Mouse (Mus musculus) CH12.LX (cell line): ENCODE data around the gene 1810049J17Rik. TPM values are rescaled to one million over a fixed set of nuclear protein-coding genes. Genes with fewer than 3 reads are reported as not detected.
A peak's percentile ranks its signal among the peaks of the same experiment; 100 is the strongest.

ENCODE experiments used
- DNase-seq: peaks from one replicate; pipeline ENCODE4 v3.0.0-alpha.2; 2013; ENCODE audit errors: extremely low read depth
- H3K27ac ChIP-seq: 2 replicates; pipeline ENCODE4 v1.5.1; 2012; ENCODE audit warnings: low read depth, mild to moderate bottlenecking, control low read depth, moderate library complexity; ENCODE audit not compliant: insufficient read depth
- H3K27me3 ChIP-seq: replicated peaks from 2 replicates; pipeline ENCODE3; 2012; ENCODE audit warnings: inconsistent platforms
- H3K36me3 ChIP-seq, 2 experiments: replicated peaks in 1 of 2; 2 replicates each; pipeline versions ENCODE3 to v1.6.1; 2012; ENCODE audit warnings: inconsistent platforms in 1 of 2, low read length in 1 of 2, mild to moderate bottlenecking in 1 of 2, mixed read lengths in 1 of 2, moderate library complexity in 1 of 2; ENCODE audit not compliant: control insufficient read depth in 1 of 2, insufficient read depth in 1 of 2
- H3K4me1 ChIP-seq, 2 experiments: 2 replicates each; pipeline ENCODE4 v1.6.1; 2012; ENCODE audit warnings: inconsistent platforms in 1 of 2, moderate library complexity in 1 of 2; ENCODE audit not compliant: insufficient read depth in 2 of 2, control insufficient read depth in 1 of 2
- H3K4me2 ChIP-seq: 2 replicates; pipeline ENCODE4 v1.6.1; 2012; ENCODE audit warnings: low read depth, mild to moderate bottlenecking, control low read depth; ENCODE audit not compliant: poor library complexity, insufficient read depth, severe bottlenecking
- H3K4me3 ChIP-seq, 3 experiments: fragments of 150-350 bp in 1 of 3; sonication (generic) in 1 of 3; replicated peaks in 1 of 3; 2 replicates each; pipeline versions ENCODE3 to v1.5.1; 2011 to 2012; ENCODE audit warnings: low read depth in 2 of 3, low read length in 2 of 3, mild to moderate bottlenecking in 2 of 3, moderate library complexity in 2 of 3, control low read depth in 1 of 3, improper control_type of control experiment in 1 of 3, inconsistent platforms in 1 of 3, mixed read lengths in 1 of 3; ENCODE audit not compliant: poor library complexity in 1 of 3
- H3K79me2 ChIP-seq: replicated peaks from 2 replicates; pipeline ENCODE4 v1.6.1; 2012; ENCODE audit warnings: mild to moderate bottlenecking, moderate library complexity; ENCODE audit not compliant: control insufficient read depth, poor library complexity, insufficient read depth, severe bottlenecking; ENCODE audit errors: extremely low read depth
- H3K9ac ChIP-seq: 2 replicates; pipeline ENCODE4 v1.6.1; 2012; ENCODE audit warnings: low read depth, mild to moderate bottlenecking, control low read depth, moderate library complexity; ENCODE audit not compliant: insufficient read depth
- H3K9me3 ChIP-seq: replicated peaks from 2 replicates; pipeline ENCODE3; 2012; ENCODE audit warnings: low read length, inconsistent platforms, mixed read lengths
- BHLHE40 ChIP-seq: IDR thresholded peaks from 2 replicates; pipeline ENCODE4 v1.6.1; 2011; ENCODE audit warnings: mild to moderate bottlenecking, low read depth, low read length, improper control_type of control experiment
- ETS1 ChIP-seq: conservative IDR thresholded peaks from 2 replicates; pipeline ENCODE4 v1.6.1; 2012; ENCODE audit warnings: low read depth, mild to moderate bottlenecking, inconsistent platforms, low read length, improper control_type of control experiment, moderate library complexity
- MAFK ChIP-seq: IDR thresholded peaks from 2 replicates; pipeline ENCODE4 v1.6.1; 2011; ENCODE audit warnings: low read length, improper control_type of control experiment; ENCODE audit not compliant: insufficient replicate concordance
- MYC ChIP-seq: IDR thresholded peaks from 2 replicates; pipeline ENCODE4 v1.6.1; 2011; ENCODE audit warnings: low read depth, mild to moderate bottlenecking, improper control_type of control experiment, low read length
- PAX5 ChIP-seq: IDR thresholded peaks from 2 replicates; pipeline ENCODE4 v1.6.1; 2012; ENCODE audit warnings: low read length, inconsistent platforms, mixed read lengths
- POLR2A ChIP-seq: IDR thresholded peaks from 2 replicates; pipeline ENCODE4 v1.6.1; 2011; ENCODE audit warnings: low read depth, mild to moderate bottlenecking, improper control_type of control experiment, low read length
- SIN3A ChIP-seq: IDR thresholded peaks from 2 replicates; pipeline ENCODE4 v1.6.1; 2012; ENCODE audit warnings: low read length, improper control_type of control experiment, inconsistent platforms
- SMC3 ChIP-seq: IDR thresholded peaks from 2 replicates; pipeline ENCODE4 v1.6.1; 2011; ENCODE audit warnings: low read depth, low read length, improper control_type of control experiment
- ZC3H11A ChIP-seq: IDR thresholded peaks from 2 replicates; pipeline ENCODE4 v1.6.1; 2012; ENCODE audit warnings: low read depth, mild to moderate bottlenecking, inconsistent platforms, low read length, improper control_type of control experiment
- ZKSCAN1 ChIP-seq: IDR thresholded peaks from 2 replicates; pipeline ENCODE4 v1.6.1; 2012; ENCODE audit warnings: low read depth, inconsistent platforms, low read length, improper control_type of control experiment, borderline replicate concordance
- ZMIZ1 ChIP-seq: IDR thresholded peaks from 2 replicates; pipeline ENCODE4 v1.6.1; 2012; ENCODE audit warnings: low read depth, mild to moderate bottlenecking, inconsistent platforms, low read length, improper control_type of control experiment
- dilution Hi-C: fragments of 300-500 bp; cut with MboI; formaldehyde crosslinking; loops from 2 replicates; pipeline ENCODE4 v1.14.3; 2020; ENCODE audit warnings: low sequenced_read_pairs; ENCODE audit not compliant: extremely low pct_unique_long_range_greater_than_20kb, extremely low pct_ligation_motif_present
- in situ Hi-C: fragments of 300-500 bp; cut with MboI; formaldehyde crosslinking; loops from 3 replicates; pipeline ENCODE4 v1.14.3; 2019; ENCODE audit warnings: low sequenced_read_pairs, low pct_ligation_motif_present, low pct_unique_long_range_greater_than_20kb, mixed read lengths
- polyA plus RNA-seq: library from polyadenylated mRNA; unstranded; fragments of >175 nt; gene quantifications from 2 replicates; pipeline ENCODE4 v1.2.1, GENCODE M21; 2012; ENCODE audit warnings: low read depth; ENCODE audit not compliant: insufficient read length
- total RNA-seq, 2 experiments: library from RNA; depleted of rRNA; stranded (reverse); fragments of 300-350 nt in 1 of 2; fragments of >200 nt in 1 of 2; gene quantifications; 2 replicates each; pipeline ENCODE4 v1.2.3; 2012 to 2014

1810049J17Rik gene
- total and polyA plus RNA-seq, 3 experiments, result 17.6 TPM; not detected in 2

DNA sequence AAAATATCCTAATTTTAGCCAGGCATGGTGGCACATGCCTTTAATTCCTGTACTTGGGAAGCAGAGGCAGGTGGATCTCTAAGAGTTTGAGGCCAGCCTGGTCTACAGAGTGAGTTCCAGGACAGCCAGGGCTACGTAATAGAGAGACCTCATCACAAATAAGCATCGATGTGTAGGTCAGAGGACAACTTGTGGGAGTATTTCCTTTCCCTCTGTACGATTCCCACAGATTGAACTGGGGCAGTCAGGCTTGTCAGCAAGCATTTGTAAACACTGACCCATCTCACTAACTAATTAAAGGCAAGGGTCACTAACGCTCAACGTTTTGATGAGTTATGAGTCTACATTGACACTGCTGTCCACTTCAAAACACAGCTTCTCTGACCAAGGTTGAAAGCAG, 7.1 kb downstream of the 1810049J17Rik start:
- peaks cover 13% of the 10 kb centered on the region for H3K27me3 ChIP-seq
- in situ Hi-C loops, result no loop called here

GRCm38 (mm10) chr15:12313255-12313654, 8.4 kb downstream of the 1810049J17Rik start:
- H3K4me2 ChIP-seq, result no peak overlapping the region
- H3K9me3 ChIP-seq, result no peaks in the 10 kb centered on the region
- H3K27me3 ChIP-seq, result peaks cover 4% of the 10 kb centered on the region
- peaks cover 3% of the 10 kb centered on the region in 2 experiments; a peak in 1 of 4 replicates for H3K4me1 ChIP-seq
- no peak for DNase-seq
- H3K79me2 ChIP-seq, result no peaks in the 10 kb centered on the region
- H3K9ac ChIP-seq, result no peak overlapping the region
- H3K36me3 ChIP-seq, result no peaks in the 10 kb centered on the region
- dilution Hi-C loops, result no loop called here
- H3K4me3 ChIP-seq, result no peak overlapping the region
- in situ Hi-C loops, result no loop called here
- no peak overlapping the region for H3K27ac ChIP-seq
- TF ChIP-seq ETS1 (no peak), MYC (no peak), SIN3A (no peak), POLR2A (no peak), ZMIZ1 (no peak)

More for the DNA sequence above, 7.1 kb downstream of the 1810049J17Rik start:
- no peak overlapping the region for H3K4me2 ChIP-seq
- no peak overlapping the region for H3K9ac ChIP-seq
- H3K9me3 ChIP-seq, result no peaks in the 10 kb centered on the region
- TF ChIP-seq ZKSCAN1, result no peak
- TF ChIP-seq SMC3, result no peak
- TF ChIP-seq PAX5, result no peak
- no peak for TF ChIP-seq ZC3H11A
- TF ChIP-seq, all 38 proteins: peak for 0
- Histone ChIP-seq H3K27ac (no peak overlapping the region), H3K36me3 (no peaks in the 10 kb centered on the region), H3K4me3 (no peak overlapping the region), H3K4me1 (peaks cover 3% of the 10 kb centered on the region in 2 experiments; a peak in 1 of 4 replicates), H3K79me2 (no peaks in the 10 kb centered on the region)
- DNase-seq, result no peak
- dilution Hi-C loops, result no loop called here

- in situ Hi-C loops (no loop called here), dilution Hi-C loops (no loop called here)
- no peak for DNase-seq
- H3K27ac ChIP-seq, result no peak overlapping the region
- no peaks in the 10 kb centered on the region for H3K9me3 ChIP-seq
- no peak overlapping the region for H3K4me3 ChIP-seq
- H3K4me2 ChIP-seq, result no peak overlapping the region
- H3K36me3 ChIP-seq, result no peaks in the 10 kb centered on the region
- TF ChIP-seq MAFK, result peak; percentile 75; the same call in 1 of the 2 replicates
- TF ChIP-seq BHLHE40, result no peak
- TF ChIP-seq ETS1, result no peak
- no peaks in the 10 kb centered on the region for H3K79me2 ChIP-seq
- no peak overlapping the region for H3K9ac ChIP-seq
- H3K27me3 ChIP-seq, result no peaks in the 10 kb centered on the region
- H3K4me1 ChIP-seq, result peaks cover 6 to 13% of the 10 kb centered on the region in 2 experiments
Observed at GRCm38 (mm10) chr15:12311465-12311864, 10.2 kb downstream of the 1810049J17Rik start.
